Mouse (Mus musculus): ENCODE data around the gene Slc31a1. TPM values are rescaled to one million over a fixed set of nuclear protein-coding genes. Genes with fewer than 3 reads are reported as not detected.

The Slc31a1 gene
- total and polyA plus RNA-seq, 2 experiments from 2014 or later, result 15.0 to 30.9 TPM

DNA sequence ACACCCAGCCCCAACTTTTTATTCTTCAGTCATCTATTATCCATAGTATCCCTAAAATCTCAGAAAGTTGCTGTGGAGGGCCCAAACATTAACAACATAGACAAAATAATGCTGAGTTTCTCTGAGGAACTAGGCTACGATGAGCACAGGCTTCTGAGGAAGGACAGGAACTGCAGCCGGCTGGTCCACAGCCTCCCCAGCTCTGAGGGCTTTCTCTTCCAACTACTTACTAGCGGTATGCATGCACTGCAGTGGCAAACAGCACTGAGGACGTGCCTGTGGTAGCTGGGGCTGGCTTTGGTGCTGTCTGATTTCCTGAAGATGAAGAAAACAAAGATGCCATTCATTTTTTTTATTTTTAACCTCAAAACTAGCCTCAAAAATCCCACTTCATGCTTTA lies 14.7 kb upstream of the Slc31a1 start:
- Histone ChIP-seq H3K9me3 (ENCODE audit: low read length) (no peaks in the 10 kb centered on the region), H3K27ac (ENCODE audit: low read depth, low read length) (no peak overlapping the region), H3K9ac (replicated peaks; ENCODE audit: low read length, poor library complexity, severe bottlenecking) (no peak overlapping the region), H3K27me3 (ENCODE audit: insufficient read depth, low read length) (no peaks in the 10 kb centered on the region), H3K36me3 (ENCODE audit: insufficient read depth, low read length) (peaks cover 17% of the 10 kb centered on the region), H3K4me1 (ENCODE audit: insufficient read depth, low read length) (no peaks in the 10 kb centered on the region), H3K4me3 (ENCODE audit: low read depth, low read length) (no peak overlapping the region), H3K4me2 (ENCODE audit: low read depth, low read length, poor library complexity, severe bottlenecking) (no peak overlapping the region)
- 82% methylated on average over 4 of the region's 4 CpGs for WGBS
- no peak for TF ChIP-seq CTCF (IDR thresholded peaks at IDR 0.05)
- ATAC-seq (ENCODE audit: low FRiP score) (no peak), DNase-seq (ENCODE audit: low spot score) (no peak)

GRCm38 (mm10) chr4:62347605-62348328 lies 12.8 kb upstream of the Slc31a1 start:
- H3K9ac ChIP-seq (replicated peaks; ENCODE audit: low read length, poor library complexity, severe bottlenecking), result no peak overlapping the region
- H3K4me1 ChIP-seq (ENCODE audit: insufficient read depth, low read length), result no peaks in the 10 kb centered on the region
- H3K27ac ChIP-seq (ENCODE audit: low read depth, low read length), result no peak overlapping the region
- H3K36me3 ChIP-seq (ENCODE audit: insufficient read depth, low read length), result peaks cover 15% of the 10 kb centered on the region
- H3K4me2 ChIP-seq (ENCODE audit: low read depth, low read length, poor library complexity, severe bottlenecking), result no peak overlapping the region
- TF ChIP-seq CTCF (IDR thresholded peaks at IDR 0.05), result no peak
- no peaks in the 10 kb centered on the region for H3K27me3 ChIP-seq (ENCODE audit: insufficient read depth, low read length)
- no peak for ATAC-seq (ENCODE audit: low FRiP score)
- no peak overlapping the region for H3K4me3 ChIP-seq (ENCODE audit: low read depth, low read length)
- no peaks in the 10 kb centered on the region for H3K9me3 ChIP-seq (ENCODE audit: low read length)
- DNase-seq (ENCODE audit: low spot score), result no peak
- WGBS, result 80% methylated on average over 9 of the region's 9 CpGs

DNA sequence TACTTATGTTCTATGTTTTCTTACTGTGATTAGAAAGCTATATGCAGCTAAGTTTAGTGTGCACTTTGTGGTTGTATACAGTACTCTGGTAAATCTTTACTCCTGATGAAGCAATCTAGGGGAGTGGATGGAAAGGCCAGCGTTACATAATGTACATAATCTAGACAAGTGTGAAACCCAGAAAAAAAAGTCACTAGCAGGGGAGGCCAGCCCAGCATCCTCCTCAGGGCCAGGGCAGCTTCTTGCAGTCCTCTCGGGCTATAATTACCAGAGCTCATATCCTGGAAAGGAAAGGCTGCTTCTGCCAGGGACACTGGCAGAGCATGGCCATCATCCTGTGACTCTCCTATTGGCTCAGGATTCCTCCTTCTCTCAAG lies 12.2 kb upstream of the Slc31a1 start:
- 88% methylated on average over 2 of the region's 2 CpGs for WGBS
- no peak for DNase-seq (ENCODE audit: low spot score)
- ATAC-seq (ENCODE audit: low FRiP score), result no peak
- TF ChIP-seq CTCF (IDR thresholded peaks at IDR 0.05), result no peak
- Histone ChIP-seq H3K9ac (replicated peaks; ENCODE audit: low read length, poor library complexity, severe bottlenecking) (no peak overlapping the region), H3K27ac (ENCODE audit: low read depth, low read length) (no peak overlapping the region), H3K4me2 (ENCODE audit: low read depth, low read length, poor library complexity, severe bottlenecking) (no peak overlapping the region), H3K4me3 (ENCODE audit: low read depth, low read length) (no peak overlapping the region), H3K9me3 (ENCODE audit: low read length) (no peaks in the 10 kb centered on the region), H3K27me3 (ENCODE audit: insufficient read depth, low read length) (no peaks in the 10 kb centered on the region), H3K4me1 (ENCODE audit: insufficient read depth, low read length) (no peaks in the 10 kb centered on the region), H3K36me3 (ENCODE audit: insufficient read depth, low read length) (peaks cover 13% of the 10 kb centered on the region; the same call in 1 of the 2 replicates)

DNA sequence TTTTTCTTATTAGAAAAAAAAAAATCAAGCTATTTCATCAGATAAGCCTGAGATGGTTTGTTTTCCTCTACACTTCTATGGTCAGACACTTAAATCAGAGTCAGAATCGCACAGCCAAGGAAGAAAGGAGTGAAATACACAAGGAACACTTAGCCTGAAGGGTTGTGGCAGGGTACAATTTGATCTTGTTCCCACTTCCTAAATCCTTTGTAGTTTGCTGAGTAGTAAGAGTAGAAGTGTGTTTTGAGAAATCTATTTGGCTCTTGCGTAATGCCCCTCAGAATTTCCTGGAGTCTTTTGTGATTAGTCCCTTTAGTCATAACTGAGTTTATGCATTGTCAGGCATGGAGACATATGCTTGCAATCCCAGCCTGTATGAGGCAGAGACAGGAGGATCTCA lies 11.2 kb upstream of the Slc31a1 start:
- WGBS, result 92% methylated on average over 2 of the region's 2 CpGs
- H3K36me3 ChIP-seq (ENCODE audit: insufficient read depth, low read length), result peaks cover 13% of the 10 kb centered on the region; the same call in 1 of the 2 replicates
- H3K27ac ChIP-seq (ENCODE audit: low read depth, low read length), result no peak overlapping the region
- no peak for TF ChIP-seq CTCF (IDR thresholded peaks at IDR 0.05)
- DNase-seq (ENCODE audit: low spot score) (no peak), ATAC-seq (ENCODE audit: low FRiP score) (no peak)
- H3K4me3 ChIP-seq (ENCODE audit: low read depth, low read length), result no peak overlapping the region
- no peaks in the 10 kb centered on the region for H3K9me3 ChIP-seq (ENCODE audit: low read length)
- H3K4me1 ChIP-seq (ENCODE audit: insufficient read depth, low read length), result no peaks in the 10 kb centered on the region
- no peaks in the 10 kb centered on the region for H3K27me3 ChIP-seq (ENCODE audit: insufficient read depth, low read length)
- H3K9ac ChIP-seq (replicated peaks; ENCODE audit: low read length, poor library complexity, severe bottlenecking), result no peak overlapping the region
- no peak overlapping the region for H3K4me2 ChIP-seq (ENCODE audit: low read depth, low read length, poor library complexity, severe bottlenecking)

GRCm38 (mm10) chr4:62357631-62358148 lies 2.8 kb upstream of the Slc31a1 start:
- H3K4me1 ChIP-seq (ENCODE audit: insufficient read depth, low read length), result peaks cover 7% of the 10 kb centered on the region; the same call in 1 of the 2 replicates
- no peak for ATAC-seq (ENCODE audit: low FRiP score)
- H3K4me2 ChIP-seq (ENCODE audit: low read depth, low read length, poor library complexity, severe bottlenecking), result no peak overlapping the region
- no peak overlapping the region for H3K4me3 ChIP-seq (ENCODE audit: low read depth, low read length)
- WGBS, result 82% methylated on average over 1 of the region's 1 CpGs
- no peak for DNase-seq (ENCODE audit: low spot score)
- no peak overlapping the region for H3K27ac ChIP-seq (ENCODE audit: low read depth, low read length)
- H3K27me3 ChIP-seq (ENCODE audit: insufficient read depth, low read length), result no peaks in the 10 kb centered on the region
- TF ChIP-seq CTCF (IDR thresholded peaks at IDR 0.05), result no peak
- no peaks in the 10 kb centered on the region for H3K9me3 ChIP-seq (ENCODE audit: low read length)
- no peak overlapping the region for H3K9ac ChIP-seq (replicated peaks; ENCODE audit: low read length, poor library complexity, severe bottlenecking)
- H3K36me3 ChIP-seq (ENCODE audit: insufficient read depth, low read length), result no peaks in the 10 kb centered on the region; the same call in 1 of the 2 replicates

- H3K4me1 ChIP-seq (ENCODE audit: insufficient read depth, low read length), result peaks cover 7% of the 10 kb centered on the region; the same call in 1 of the 2 replicates
- DNase-seq (ENCODE audit: low spot score) (no peak), ATAC-seq (ENCODE audit: low FRiP score) (no peak)
- H3K4me2 ChIP-seq (ENCODE audit: low read depth, low read length, poor library complexity, severe bottlenecking), result peak overlapping the region; percentile 75
- peak overlapping the region; percentile 78 for H3K27ac ChIP-seq (ENCODE audit: low read depth, low read length)
- H3K9me3 ChIP-seq (ENCODE audit: low read length), result no peaks in the 10 kb centered on the region
- WGBS, result 43% methylated on average over 7 of the region's 7 CpGs
- H3K36me3 ChIP-seq (ENCODE audit: insufficient read depth, low read length), result no peaks in the 10 kb centered on the region; the same call in 1 of the 2 replicates
- no peak for TF ChIP-seq CTCF (IDR thresholded peaks at IDR 0.05)
- H3K27me3 ChIP-seq (ENCODE audit: insufficient read depth, low read length), result no peaks in the 10 kb centered on the region
- H3K9ac ChIP-seq (replicated peaks; ENCODE audit: low read length, poor library complexity, severe bottlenecking), result peak overlapping the region; percentile 77
- peak overlapping the region; percentile 88 for H3K4me3 ChIP-seq (ENCODE audit: low read depth, low read length)
Observed at GRCm38 (mm10) chr4:62359256-62359775, 1.2 kb upstream of the Slc31a1 start.
